Mouse (Mus musculus) stomach, postnatal 0 days (tissue): ENCODE results near the gene Zfp599. TPM values are rescaled to one million over a fixed set of nuclear protein-coding genes. Genes with fewer than 3 reads are reported as not detected.

Experiments
- ATAC-seq: fragments of 200-750 bp; cut with Nextera tagmentation; 2 replicates; pipeline ENCODE4 v1.8.0; 2017; ENCODE audit not compliant: low FRiP score, low TSS enrichment
- DNase-seq: peaks from one replicate; pipeline ENCODE4 v3.0.0-alpha.2; 2016; ENCODE audit warnings: low spot score
- H3K27ac ChIP-seq: fragments of 300-500 bp; sonication (generic); replicated peaks from 2 replicates; pipeline ENCODE4 v1.5.1; 2014; ENCODE audit warnings: mild to moderate bottlenecking, control low read depth
- H3K27me3 ChIP-seq: fragments of 300-500 bp; sonication (generic); 2 replicates; pipeline ENCODE4 v1.6.1; 2014; ENCODE audit warnings: low read length; ENCODE audit not compliant: control insufficient read depth, insufficient read depth
- H3K36me3 ChIP-seq: fragments of 300-500 bp; sonication (generic); 2 replicates; pipeline ENCODE4 v1.6.1; 2014; ENCODE audit warnings: low read length, mixed read lengths; ENCODE audit not compliant: control insufficient read depth, insufficient read depth
- H3K4me1 ChIP-seq: fragments of 300-500 bp; sonication (generic); replicated peaks from 2 replicates; pipeline ENCODE4 v1.6.1; 2014; ENCODE audit warnings: antibody characterized with exemption; ENCODE audit not compliant: control insufficient read depth, insufficient read depth
- H3K4me2 ChIP-seq: fragments of 300-500 bp; sonication (generic); replicated peaks from 2 replicates; pipeline ENCODE4 v1.6.1; 2014; ENCODE audit warnings: low read depth, mild to moderate bottlenecking, control low read depth, moderate library complexity
- H3K4me3 ChIP-seq: fragments of 300-500 bp; sonication (generic); 2 replicates; pipeline ENCODE4 v1.5.1; 2014; ENCODE audit warnings: low read depth, low read length, control low read depth
- H3K9ac ChIP-seq: fragments of 300-500 bp; sonication (generic); 2 replicates; pipeline ENCODE4 v1.6.1; 2014; ENCODE audit warnings: mild to moderate bottlenecking, low read length, control low read depth, mixed read lengths
- H3K9me3 ChIP-seq: fragments of 300-500 bp; sonication (generic); 2 replicates; pipeline ENCODE4 v1.6.1; 2016; ENCODE audit warnings: low read length; ENCODE audit not compliant: control insufficient read depth
- CTCF ChIP-seq: IDR thresholded peaks from 2 replicates; pipeline ENCODE4 v1.5.1; 2016; ENCODE audit warnings: antibody characterized with exemption, low read depth, mild to moderate bottlenecking, moderate library complexity
- EP300 ChIP-seq: optimal IDR thresholded peaks from 2 replicates; pipeline ENCODE3; 2016; ENCODE audit warnings: antibody characterized with exemption
- WGBS: fragments of 180-500 bp; shearing (Covaris S2); extraction: QIAGEN DNeasy Blood & Tissue Kit; methylation state at CpG from one replicate; pipeline ENCODE4 v1.1.7; 2014; 5-methylcytosine and 5-hydroxymethylcytosine counted together
- polyA plus RNA-seq: library from polyadenylated mRNA; unstranded; fragments of >200 nt; fragmentation: Nextera tagmentation; extraction: Ambion mirVana; gene quantifications from 2 replicates; pipeline ENCODE4 v1.2.1, GENCODE M21; 2015

Gene Zfp599
- polyA plus RNA-seq, 1 experiment from 2014 or later = 1.4 TPM

GRCm38 (mm10) chr9:22278733-22279132 lies 19.0 kb upstream of the Zfp599 start:
- no peak overlapping the region for H3K27ac ChIP-seq
- H3K4me1 ChIP-seq = no peaks in the 10 kb centered on the region
- TF ChIP-seq EP300 (no peak), CTCF (no peak)
- H3K9ac ChIP-seq = no peak overlapping the region
- H3K9me3 ChIP-seq = peaks cover 31% of the 10 kb centered on the region
- no peak overlapping the region for H3K4me2 ChIP-seq
- peaks cover 43% of the 10 kb centered on the region for H3K36me3 ChIP-seq
- no peaks in the 10 kb centered on the region for H3K27me3 ChIP-seq
- ATAC-seq = no peak
- WGBS = 98% methylated on average over 4 of the region's 4 CpGs
- DNase-seq = no peak
- H3K4me3 ChIP-seq = no peak overlapping the region

GRCm38 (mm10) chr9:22268886-22269285 lies 9.2 kb upstream of the Zfp599 start:
- no peak overlapping the region for H3K27ac ChIP-seq
- no peak overlapping the region for H3K4me2 ChIP-seq
- H3K27me3 ChIP-seq = no peaks in the 10 kb centered on the region
- no peaks in the 10 kb centered on the region for H3K9me3 ChIP-seq
- H3K9ac ChIP-seq = no peak overlapping the region
- ATAC-seq (no peak), DNase-seq (no peak)
- H3K36me3 ChIP-seq = no peaks in the 10 kb centered on the region
- no peaks in the 10 kb centered on the region for H3K4me1 ChIP-seq
- WGBS = 100% methylated on average over 1 of the region's 1 CpGs
- no peak overlapping the region for H3K4me3 ChIP-seq
- TF ChIP-seq CTCF (no peak), EP300 (no peak)

GRCm38 (mm10) chr9:22262611-22263010 lies 2.9 kb upstream of the Zfp599 start:
- H3K27ac ChIP-seq = no peak overlapping the region
- no peaks in the 10 kb centered on the region for H3K27me3 ChIP-seq
- H3K9me3 ChIP-seq = no peaks in the 10 kb centered on the region
- no peak overlapping the region for H3K4me3 ChIP-seq
- 81% methylated on average over 10 of the region's 10 CpGs for WGBS
- ATAC-seq (no peak), DNase-seq (no peak)
- H3K4me1 ChIP-seq = no peaks in the 10 kb centered on the region
- H3K36me3 ChIP-seq = no peaks in the 10 kb centered on the region
- H3K4me2 ChIP-seq = no peak overlapping the region
- TF ChIP-seq CTCF (no peak), EP300 (no peak)
- no peak overlapping the region for H3K9ac ChIP-seq

- H3K27me3 ChIP-seq = no peaks in the 10 kb centered on the region
- DNase-seq = no peak
Measured at GRCm38 (mm10) chr9:22261594-22261993, 1.9 kb upstream of the Zfp599 start.

GRCm38 (mm10) chr9:22260092-22260422 lies 362 bp upstream of the Zfp599 start:
- H3K27ac ChIP-seq = no peak overlapping the region
- TF ChIP-seq CTCF (no peak), EP300 (no peak)
- H3K4me1 ChIP-seq = no peaks in the 10 kb centered on the region
- H3K27me3 ChIP-seq = no peaks in the 10 kb centered on the region
- 31% methylated on average over 3 of the region's 3 CpGs for WGBS
- H3K4me2 ChIP-seq = peak overlapping the region; percentile 92
- H3K9ac ChIP-seq = no peak overlapping the region
- no peak for ATAC-seq
- no peaks in the 10 kb centered on the region for H3K9me3 ChIP-seq
- H3K4me3 ChIP-seq = peak overlapping the region; percentile 65
- no peaks in the 10 kb centered on the region for H3K36me3 ChIP-seq
- DNase-seq = no peak

More at GRCm38 (mm10) chr9:22261594-22261993, 1.9 kb upstream of the Zfp599 start:
- Histone ChIP-seq H3K9ac (no peak overlapping the region), H3K36me3 (no peaks in the 10 kb centered on the region), H3K4me2 (no peak overlapping the region), H3K4me1 (no peaks in the 10 kb centered on the region), H3K4me3 (no peak overlapping the region), H3K9me3 (no peaks in the 10 kb centered on the region), H3K27ac (no peak overlapping the region)
- no peak for TF ChIP-seq CTCF
- no peak for TF ChIP-seq EP300
- WGBS = 69% methylated on average over 1 of the region's 1 CpGs
- no peak for ATAC-seq

GRCm38 (mm10) chr9:22258784-22259183 lies 911 bp downstream of the Zfp599 start:
- H3K4me1 ChIP-seq = no peaks in the 10 kb centered on the region
- no peaks in the 10 kb centered on the region for H3K27me3 ChIP-seq
- H3K36me3 ChIP-seq = peaks cover under 1% of the 10 kb centered on the region; the same call in 1 of the 2 replicates
- DNase-seq = no peak
- TF ChIP-seq CTCF (no peak), EP300 (no peak)
- 83% methylated on average over 8 of the region's 8 CpGs for WGBS
- no peaks in the 10 kb centered on the region for H3K9me3 ChIP-seq
- ATAC-seq = no peak
- peak overlapping the region; percentile 92 for H3K4me2 ChIP-seq
- no peak overlapping the region for H3K27ac ChIP-seq
- H3K4me3 ChIP-seq = peak overlapping the region; percentile 65
- peak overlapping the region; percentile 75; the same call in 1 of the 2 replicates for H3K9ac ChIP-seq
